Mouse (Mus musculus) ovary, postnatal 36 days (tissue): Measurements from ENCODE around the gene E2f1.
A peak's percentile ranks its signal among the peaks of the same experiment; 100 is the strongest.

Source experiments
- DNase-seq: peaks from one replicate; pipeline ENCODE4 v3.0.0; 2022; ENCODE audit warnings: low spot score, mixed read lengths

E2f1 gene

DNA sequence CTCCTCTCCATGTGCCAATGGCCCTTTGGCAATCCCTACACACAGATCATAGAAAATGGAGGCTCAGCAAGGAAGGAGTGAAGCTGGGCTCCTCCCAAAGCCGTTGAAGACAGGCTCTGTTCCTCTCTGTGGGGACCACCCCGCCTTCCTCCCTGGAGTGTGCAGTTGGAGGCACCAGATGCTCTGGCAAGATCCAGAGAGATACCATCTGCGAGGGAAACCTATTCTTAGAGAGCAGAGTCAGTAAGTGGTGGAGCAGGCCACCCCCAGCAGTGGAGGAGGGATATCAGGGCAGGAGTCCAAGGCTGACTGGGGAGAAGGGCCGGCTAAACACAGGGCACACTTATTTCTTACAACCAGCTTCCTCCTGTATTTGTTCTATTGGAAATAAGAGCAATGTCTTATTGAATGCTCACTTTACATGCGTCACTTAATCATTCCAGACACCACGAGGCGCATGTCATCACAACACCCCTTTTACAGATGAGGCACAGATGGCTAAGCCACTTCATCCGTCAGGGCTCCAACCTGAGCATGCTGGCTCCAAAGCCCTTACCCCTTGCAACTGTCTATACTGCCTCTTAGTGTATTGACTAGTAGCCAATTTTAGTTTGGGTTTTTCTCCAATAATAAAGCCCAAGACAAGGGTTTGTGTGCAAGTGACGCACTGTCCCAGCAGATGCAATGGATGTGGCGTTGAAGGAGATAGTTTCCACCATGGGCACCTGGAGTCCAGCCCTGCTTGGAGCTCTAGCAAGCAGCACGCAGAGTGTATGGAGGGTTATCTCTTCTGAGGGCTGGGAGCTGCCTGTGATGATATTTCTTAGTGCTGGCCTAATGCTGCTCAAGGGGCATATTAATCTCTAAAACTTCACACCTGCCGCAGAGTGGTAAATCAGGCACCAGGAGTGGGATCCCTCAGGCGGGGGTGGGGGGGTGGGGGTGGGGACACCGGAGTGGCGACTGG is 14.5 kb upstream of the E2f1 start:
- no peak for DNase-seq

DNA sequence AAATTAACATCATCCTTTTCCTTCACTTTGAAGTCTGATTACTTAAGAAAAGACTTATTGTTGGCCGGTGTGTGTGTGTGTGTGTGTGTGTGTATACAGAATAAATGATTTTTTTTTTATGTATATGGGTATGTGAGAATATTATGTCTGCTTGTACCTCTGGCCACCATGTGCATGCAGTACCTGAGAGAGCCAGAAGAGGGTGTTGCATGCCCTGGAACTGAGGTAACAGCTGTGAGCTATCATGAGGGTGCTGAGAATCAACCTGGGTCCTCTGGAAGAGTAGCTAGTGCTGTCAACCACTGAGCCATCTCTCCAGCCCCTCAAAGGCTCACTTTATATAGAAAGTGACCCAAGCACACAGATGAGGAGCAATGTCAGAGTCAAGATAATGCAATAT is 11.7 kb upstream of the E2f1 start:
- no peak for DNase-seq

DNA sequence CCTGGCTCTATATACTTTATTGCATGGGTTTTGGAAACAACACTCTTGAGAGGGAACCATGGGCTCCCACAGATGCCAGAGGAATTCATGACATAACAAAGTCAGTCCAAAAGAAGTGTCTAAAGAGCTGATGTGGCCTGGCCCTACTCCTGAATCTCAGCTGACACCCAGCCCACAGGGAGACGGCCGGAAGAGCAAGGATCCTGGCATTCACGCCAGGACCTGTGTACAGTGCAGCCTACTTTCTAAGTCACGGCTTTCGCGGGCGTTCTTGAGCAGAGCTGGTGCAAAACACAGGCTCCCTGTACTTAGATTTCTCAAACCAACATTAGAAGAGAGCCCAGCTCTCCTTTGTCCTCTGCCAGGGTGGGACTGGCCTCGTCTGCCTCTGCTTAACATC is 10.9 kb upstream of the E2f1 start:
- no peak for DNase-seq

DNA sequence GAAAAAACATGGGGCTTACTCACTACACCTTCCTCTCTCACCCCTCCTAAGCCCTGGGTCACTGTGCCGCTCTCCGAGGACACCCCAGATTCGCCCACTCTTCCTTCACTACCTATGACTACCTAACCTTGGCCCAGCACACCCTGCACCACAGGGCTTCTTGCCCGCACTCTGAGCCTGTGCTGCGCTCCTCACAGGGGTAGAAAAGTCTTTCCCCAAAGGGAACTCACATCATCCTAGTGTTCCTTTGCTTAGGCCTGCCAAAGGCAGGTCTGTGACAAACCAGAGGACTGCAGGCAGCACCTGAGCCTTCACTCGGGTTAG is 8.0 kb upstream of the E2f1 start:
- no peak for DNase-seq

DNA sequence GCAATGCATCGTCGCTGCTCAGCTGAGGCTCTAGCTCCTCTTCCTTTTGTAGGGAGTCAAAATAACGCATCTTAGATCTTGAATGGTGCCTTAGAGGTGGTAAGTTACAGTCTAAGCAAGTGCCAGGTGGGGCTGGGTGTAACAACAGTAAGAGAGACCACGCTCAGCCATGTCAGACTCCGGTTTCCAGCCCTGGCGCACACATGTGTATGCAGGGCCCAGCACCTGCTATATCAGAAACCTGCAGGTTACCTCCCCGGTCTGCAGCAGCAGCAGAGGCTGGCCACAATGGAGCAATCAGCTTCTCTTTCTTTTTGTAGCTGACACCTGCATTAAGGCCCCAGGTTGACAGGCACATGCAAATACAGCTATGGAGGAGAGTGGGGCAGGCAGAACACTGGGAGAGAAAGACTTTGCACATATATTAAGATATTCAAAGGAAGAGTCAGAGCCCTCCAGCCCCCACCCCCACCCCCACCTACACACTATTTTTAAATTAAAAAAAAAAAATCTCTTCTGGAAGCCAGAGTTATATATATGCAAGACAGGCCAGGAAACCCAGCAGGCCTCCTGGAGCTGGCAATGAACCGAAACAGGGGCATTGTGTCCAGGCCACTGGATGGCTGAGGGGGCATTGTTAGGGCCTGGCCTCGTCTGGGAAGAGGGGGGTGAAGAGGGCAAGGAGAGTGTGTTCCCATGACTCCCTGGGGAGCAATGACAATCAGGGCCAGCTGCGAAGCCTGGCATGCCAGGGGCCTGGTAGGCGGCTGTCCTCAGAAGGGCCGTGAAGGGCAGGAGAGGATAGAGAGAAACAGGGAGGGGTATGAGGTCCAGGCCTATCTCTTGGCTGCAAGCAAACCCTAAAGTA is 7.4 kb upstream of the E2f1 start:
- no peak for DNase-seq

DNA sequence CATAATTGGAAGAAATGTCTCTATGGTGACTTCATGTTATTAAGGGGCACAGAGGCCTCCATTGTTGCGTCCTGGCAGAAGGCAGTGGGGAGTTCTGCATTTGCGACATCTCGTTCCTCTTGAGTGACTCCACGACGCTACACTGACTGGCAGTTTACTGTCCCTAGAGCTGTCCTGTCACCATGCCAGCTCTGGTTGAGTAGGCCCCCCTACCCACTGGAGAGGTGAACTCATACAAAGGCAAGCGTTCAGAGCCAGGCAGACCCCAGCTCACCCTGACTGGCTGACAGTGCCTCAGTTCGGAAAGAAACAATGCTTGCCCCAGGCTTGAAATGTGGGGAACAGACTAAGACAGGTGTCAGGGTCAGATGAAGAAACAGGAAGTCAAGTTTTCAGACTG is 4.6 kb upstream of the E2f1 start:
- DNase-seq: no peak

DNA sequence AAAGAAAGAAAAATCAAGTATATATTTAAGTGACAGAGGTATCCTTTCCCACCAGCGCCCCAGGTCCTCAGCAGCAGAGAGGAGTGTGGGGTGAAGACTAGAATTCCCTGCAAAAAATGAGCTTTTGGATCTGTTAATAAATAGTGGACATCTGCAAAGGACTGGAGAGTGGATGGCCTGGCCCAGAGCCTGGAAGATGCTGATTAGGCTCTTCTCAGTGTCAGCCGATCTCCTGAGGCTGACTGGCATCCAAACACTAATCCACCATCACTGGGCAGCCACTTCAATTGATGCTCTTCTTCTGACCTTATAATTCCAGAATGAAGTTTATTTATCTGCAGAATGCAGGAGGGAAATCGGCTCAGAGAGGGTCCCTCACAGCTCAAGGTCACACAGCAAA is 3.3 kb upstream of the E2f1 start:
- no peak for DNase-seq

DNA sequence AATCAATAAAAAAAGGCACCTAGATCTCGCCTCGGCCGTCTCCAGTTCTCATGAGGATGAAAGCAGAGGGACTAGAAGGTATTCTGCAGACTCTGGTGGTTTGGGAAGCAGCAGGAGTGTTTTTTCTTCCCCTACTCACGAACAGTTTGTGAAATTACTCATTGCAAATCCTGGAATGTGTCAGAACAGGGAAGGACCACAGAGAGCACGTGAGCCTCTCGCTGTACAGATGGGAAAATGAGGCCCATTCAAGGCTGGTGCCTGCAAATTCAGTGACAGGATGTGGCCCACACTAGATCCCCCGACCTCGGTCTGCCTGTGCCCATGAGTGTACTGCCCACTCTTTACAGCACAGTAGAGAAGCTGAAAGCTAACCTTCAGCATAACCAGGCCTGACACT is 2.3 kb upstream of the E2f1 start:
- no peak for DNase-seq

DNA sequence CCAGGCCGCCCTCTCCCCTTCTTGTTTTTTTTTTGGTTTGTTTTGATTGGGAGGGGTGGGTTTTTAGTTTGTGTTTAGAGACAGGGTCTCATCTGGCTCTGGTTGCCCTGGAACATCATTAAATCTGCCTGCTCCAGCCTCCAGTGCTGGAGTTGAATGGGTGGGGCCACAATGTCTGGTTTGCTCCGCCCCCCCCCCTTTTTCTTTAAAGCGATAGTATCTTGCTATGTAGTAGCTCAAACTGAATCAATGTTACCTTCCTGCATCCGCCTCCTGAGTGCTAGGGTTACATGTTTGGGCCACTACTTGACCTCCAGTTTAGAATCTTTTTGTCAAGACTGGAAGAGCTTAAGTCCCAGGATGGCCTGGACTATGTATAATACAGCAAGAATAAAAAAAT is 1.6 kb upstream of the E2f1 start:
- no peak for DNase-seq

DNA sequence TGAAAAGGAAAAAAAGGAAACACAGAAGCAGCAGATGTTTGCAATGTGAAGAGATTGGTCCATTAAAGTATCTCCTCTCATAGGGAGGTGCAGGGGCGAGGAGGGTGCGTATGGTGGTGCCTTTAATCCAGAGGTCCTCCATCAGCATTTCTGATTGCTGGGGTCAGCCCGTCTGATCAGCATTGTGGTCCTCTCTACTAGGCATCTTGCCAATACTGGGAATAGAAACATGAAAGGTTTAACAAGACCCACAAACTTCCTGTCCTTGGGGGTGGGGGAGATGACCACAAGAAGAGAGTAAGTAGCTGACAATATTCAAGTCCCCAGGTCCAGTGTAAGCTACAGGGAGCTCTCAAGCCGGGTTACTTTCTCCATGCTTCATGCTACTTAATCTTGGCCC is 974 bp upstream of the E2f1 start:
- no peak for DNase-seq

DNA sequence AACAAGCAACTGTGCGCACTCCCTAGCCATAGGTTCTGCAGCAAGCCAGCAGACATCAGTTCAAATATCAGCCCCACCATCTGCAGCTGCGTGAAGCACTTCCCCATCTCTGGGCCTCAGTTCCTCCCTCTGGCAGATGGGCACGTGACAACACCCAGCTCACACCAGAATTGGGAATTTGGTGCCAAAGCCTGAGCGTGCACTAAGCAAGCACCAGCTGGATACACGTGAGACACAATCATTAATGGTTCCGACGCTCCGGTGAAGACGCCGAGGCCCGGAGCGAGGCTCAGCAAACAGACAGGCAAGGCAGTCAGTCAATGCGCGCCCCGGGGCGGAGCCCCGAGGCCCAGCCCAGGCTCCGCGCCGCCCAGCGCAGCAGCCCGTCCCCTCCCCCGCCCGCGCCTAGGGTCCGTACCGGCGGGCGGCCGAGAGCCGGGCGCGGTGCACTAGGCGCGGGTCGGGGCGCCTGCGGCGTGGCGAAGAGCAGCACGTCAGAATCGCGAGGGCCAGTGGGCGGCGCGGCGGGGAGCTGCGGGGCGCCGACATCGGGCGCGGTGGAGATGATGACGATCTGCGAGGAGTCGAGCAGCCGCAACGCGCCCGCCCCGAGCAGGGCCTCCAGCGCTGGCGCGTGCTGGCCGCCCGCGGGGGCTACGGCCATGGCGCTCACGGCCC is 482 bp downstream of the E2f1 start:
- DNase-seq: peak; percentile 73

DNA sequence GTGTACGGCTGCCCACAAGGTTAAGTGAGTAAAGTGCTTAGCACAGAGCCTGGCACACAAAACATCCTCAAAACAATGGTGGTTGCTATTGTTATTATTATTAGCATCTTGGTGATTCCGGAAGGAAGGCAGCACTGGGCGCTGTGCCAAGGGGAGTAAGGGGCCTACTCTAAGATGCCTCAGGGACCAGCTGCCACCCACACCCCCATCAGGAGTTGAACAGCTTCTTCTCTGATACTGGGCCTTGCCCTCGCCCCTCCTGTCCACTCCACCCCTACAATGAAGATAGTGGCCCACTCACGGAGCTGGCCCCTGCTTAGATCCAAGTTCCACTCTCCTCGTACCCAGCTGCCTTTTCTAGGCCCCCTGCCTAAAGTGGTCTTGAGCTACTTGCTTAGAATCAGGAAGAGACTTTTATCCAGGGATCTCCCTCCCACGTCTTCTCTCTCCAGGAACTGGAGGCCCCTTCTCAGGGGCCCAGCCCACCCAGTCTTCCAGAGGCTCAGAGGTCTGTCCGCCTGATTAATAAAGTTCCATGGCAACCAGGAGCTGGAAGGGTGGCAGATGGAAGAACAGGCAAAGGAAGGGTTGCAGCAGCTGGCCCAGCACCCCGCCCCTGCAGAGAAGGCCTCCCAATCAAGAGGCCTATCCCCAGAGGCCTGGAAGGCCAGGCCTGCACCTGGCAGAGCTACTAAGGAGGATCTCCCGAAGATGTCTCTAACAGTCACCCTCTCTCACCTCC is 1.2 kb downstream of the E2f1 start:
- peak; percentile 24 for DNase-seq

DNA sequence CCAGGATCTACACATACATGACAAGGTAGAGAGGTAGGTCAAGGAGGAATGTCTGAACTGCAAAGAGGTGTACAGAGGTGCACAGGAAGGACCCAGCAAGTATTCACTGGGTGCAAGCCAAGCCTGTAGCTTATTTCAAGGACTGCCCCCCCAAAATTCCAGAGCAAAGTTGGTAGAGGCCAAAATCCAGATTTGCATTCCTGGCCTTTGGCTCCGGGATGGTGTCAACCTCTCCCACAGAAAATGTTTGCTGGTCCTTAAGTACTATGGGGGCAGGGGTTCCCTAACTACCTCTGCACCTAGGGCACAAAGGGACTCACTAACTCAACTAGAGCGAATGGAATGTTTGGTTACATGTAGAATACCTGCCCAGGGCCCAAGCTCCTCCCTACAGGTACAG is 1.9 kb downstream of the E2f1 start:
- DNase-seq: no peak

DNA sequence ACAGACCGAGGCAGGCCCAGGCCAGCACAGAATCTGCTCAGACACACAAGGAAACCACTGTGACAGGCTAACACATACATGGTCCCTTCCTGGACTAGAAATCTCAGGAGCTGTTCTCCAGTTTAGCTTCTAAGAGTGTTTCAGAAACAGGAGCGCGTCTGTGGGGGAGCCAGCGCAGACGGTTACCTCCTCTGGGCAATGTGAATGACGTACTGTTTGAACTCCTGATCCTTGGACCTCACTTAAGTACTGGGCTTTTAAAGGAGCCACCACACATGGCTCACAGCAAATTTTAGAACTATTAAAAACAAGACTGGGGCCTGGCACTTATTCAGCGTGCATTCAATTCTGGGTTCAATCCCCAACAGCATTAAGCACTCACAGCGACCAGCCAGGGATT is 3.1 kb downstream of the E2f1 start:
- no peak for DNase-seq

DNA sequence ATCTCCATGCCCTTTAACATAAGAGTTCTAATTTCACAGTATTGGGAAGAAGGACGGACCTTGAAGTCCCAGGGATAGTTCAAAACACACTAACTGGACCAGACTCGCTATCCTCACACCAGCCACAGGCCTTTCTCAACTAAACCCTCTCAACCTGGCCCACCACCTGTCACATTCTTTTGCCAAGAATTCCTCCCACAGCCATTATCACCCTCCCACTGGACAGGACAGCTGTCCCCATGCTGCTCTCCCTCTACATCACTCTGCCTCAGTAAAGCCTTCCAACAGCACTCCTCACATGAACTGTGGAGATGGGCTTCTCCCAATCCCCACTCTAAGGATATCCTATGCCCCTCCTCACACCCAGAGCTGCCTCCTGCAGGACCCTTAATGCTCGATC is 4.1 kb downstream of the E2f1 start:
- no peak for DNase-seq

DNA sequence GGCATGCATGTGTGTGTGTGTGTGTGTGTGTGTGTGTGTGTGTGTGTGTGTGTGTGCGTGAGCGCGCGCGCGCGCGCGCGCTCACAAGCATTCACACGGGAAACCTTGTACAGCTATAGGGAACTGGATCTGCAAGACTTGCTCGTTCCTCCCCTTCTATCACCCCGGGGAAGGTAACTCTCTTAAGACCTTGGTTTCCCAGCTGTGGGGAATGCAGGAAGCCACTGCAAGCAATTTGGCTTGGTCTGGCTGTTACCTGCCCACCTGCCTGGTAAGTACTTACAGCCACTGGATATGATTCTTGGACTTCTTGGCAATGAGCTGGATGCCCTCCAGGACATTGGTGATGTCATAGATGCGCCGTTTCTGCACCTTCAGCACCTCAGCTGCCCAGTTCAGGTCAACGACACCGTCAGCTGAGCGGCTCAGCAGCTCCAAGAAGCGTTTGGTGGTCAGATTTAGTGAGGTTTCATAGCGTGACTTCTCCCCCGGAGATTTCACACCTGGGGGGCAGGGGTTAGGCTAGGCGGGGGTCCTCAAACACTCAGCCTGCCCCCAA is 6.0 kb downstream of the E2f1 start:
- DNase-seq: no peak

DNA sequence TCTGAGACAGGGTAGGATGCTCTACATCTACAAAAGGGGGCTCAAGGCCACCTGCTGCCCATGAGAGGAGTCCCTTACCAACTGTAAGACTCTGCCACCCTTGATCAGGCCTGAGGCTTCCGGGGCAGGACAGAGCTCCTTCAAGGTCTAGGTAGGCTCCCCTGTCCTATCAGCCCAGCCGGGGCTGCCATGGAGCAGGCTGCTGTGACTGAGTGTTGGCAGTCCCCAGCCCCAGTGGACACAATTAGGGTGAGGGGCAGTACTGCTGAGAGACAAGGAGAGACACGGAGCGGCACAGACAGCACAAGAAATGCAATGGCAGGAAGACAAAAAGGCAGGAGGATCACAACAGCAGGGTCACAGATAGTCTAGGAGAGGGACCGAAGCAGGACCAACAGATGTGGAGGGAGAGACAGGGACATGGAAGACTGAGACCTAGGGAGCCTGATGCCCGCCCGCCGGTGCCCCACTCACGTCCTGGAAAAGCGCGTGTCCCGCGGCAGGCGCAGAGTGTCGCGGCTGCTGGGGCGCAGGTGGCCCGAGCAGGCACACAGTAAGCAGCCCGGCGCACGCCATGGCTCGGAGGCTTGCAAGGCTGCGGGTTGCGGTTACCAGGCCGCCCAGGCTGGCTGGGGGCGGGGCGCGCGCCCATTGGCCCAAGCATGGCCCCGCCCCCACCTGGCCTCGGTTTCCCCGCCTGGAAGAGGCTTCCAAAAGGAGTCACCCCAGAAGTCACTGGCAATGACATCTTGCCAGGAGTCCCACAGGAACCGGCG is 11.2 kb downstream of the E2f1 start, which contains the start of gene Necab3:
Gene Necab3, minus strand, starts transcription at position 627 of the 776 bp plus-strand sequence.
- peak; percentile 50 for DNase-seq

DNA sequence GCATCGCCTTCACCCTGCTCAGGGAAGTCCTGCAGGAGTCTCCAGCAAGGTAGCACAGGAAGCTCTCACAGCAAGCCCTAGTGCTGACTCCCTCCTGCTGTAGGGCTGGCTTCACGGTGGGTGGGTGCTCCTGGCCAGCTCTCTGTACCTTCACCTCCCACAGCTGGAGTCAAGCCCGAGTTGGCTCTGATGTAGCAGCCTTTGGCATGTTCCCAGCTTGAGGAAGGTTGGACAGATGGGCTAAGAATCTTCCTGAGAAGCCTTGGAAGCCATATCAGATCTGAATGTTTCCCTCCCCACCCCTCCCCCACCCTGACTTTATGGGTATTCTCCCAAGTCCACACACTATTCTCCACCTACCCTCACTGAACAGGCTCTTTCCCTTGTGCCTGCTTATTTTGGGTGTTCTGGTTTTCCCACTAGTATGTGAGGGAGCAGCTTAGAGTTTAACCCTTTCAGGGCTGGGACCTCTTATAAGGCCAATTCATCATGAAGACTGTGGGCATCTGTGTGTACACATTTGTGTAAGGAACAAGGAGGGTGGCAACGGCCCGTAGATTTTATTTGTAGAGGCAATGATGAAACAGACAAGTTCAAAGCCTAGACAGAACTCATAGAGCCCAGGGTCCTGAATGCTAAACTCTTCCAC is 12.4 kb downstream of the E2f1 start:
- peak; percentile 35 for DNase-seq

DNA sequence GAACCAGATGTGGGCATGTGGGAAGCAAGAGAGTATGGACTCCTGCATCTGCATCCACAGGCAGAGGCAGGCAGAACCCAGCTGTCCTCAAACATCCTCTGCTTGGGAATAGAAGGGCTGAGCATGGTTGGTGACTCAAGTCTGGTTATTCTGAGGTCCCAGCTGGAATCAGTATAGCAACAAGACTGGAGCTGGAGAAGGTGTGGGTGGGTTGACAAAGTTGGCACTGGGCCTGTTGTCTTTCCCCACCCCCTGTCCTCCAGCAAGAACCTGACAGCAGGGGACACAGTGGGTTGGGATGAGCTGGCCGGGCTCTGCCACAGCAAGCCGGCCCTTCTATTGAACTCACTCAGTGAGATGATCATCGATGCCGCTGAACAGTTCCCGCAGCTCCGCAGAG is 14.5 kb downstream of the E2f1 start:
- no peak for DNase-seq

DNA sequence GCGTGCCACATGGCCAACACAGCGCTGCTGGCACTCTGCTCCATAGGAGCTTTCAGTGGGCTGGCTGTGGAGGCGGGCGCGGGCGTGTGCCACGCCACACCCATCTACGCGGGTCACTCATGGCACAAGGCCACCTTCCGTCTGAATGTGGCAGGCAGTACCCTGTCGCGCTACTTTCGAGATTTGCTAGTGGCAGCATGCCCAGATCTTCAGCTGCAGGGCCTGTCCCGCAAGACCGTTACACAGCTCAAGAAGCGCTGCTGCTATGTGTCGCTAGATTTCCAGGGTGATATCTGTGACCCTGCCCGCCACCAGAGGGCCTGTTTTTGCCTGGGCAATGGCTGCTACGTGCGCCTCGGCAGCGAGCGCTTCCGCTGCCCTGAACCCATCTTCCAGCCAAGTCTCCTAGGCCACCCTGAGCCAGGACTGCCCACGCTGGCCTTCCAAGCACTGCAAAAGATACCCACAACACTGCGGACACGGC is 17.2 kb downstream of the E2f1 start:
- peak; percentile 69 for DNase-seq
